In the genomic region with DNA sequence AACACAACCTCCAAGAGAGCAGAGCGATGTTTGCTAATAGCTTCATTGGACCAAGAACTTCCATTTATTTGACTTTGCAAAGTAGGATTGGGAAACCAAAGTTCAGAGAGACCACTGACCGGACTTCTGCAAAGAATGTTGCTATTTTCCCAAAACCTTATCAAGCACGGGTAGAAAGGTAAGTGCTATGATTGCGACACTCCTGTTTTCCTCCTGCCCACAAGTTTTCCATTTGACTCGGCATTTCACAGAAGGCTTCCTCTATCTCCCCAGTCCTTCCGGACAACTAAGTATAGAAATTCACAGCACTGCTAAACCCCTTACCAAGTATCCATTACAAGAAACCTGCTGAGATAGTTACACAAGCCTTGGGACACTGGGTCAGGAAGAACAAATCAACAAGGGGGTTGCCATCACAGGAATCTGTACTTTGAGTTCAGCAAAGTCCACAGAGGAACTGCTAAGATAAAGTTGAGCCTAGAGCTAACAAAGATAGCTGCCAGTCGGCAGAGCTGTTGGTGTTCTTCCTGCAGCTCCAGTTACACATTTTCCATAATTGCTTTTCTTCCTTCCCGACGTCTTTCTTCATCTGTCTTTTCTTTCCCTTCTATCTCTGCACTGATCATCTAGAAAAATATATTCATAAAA, we compare ENCODE assay signal across 25 mouse cellular contexts. TPM values are rescaled to one million over a fixed set of nuclear protein-coding genes. Genes with fewer than 3 reads are reported as not detected.
DNase-seq lines count a peak whose midpoint lies in the region; ATAC-seq and TF ChIP-seq lines count a peak whose summit lies in the region.
"Had no signal": no experiment of that assay in that cellular context is flagged by ENCODE, and none has a peak within 500 bp of the region (broad histone marks: within the 10 kb centered on the region; RNA-seq: fewer than 3 reads in every experiment).

No protein-coding gene starts in this region.

- H3K4me3 ChIP-seq in liver, adult 2 months (ENCODE audit: insufficient read depth, low read depth, low read length) = peak overlapping the region; percentile 64
- no peak overlapping the region for H3K4me3 ChIP-seq in liver, embryonic 11.5 days (ENCODE audit: low read depth, low read length)
- H3K4me3 ChIP-seq in liver, embryonic 16.5 days (ENCODE audit: low read depth, low read length) = peak overlapping the region; percentile 21; the same call in 1 of the 2 replicates
- H3K4me3 ChIP-seq: erythroblast, embryonic 14.5 days; heart, embryonic 13.5 days; layer of hippocampus, adult 2 months; megakaryocyte, embryonic 14.5 days; midbrain, embryonic 13.5 days had no signal

- 0 out of 2 replicates have a peak overlapping the region, but pooled peaks have one; percentile 9 for H3K4me2 ChIP-seq in liver, embryonic 11.5 days
- 0 out of 2 replicates have a peak overlapping the region, but pooled peaks have one; percentile 24 for H3K4me2 ChIP-seq in liver, embryonic 16.5 days (ENCODE audit: low read depth, low read length)
- H3K4me2 ChIP-seq: heart, embryonic 13.5 days; hindbrain, embryonic 14.5 days; midbrain, embryonic 13.5 days had no signal

- H3K9me3 ChIP-seq in liver, embryonic 11.5 days (ENCODE audit: control insufficient read depth, low read length) = no peaks in the 10 kb centered on the region
- H3K9me3 ChIP-seq in liver, embryonic 16.5 days (replicated peaks; ENCODE audit: control insufficient read depth, low read length) = no peaks in the 10 kb centered on the region
- H3K9me3 ChIP-seq: heart, embryonic 13.5 days; megakaryocyte, embryonic 14.5 days; midbrain, embryonic 13.5 days had no signal

- WGBS in liver, adult 2 months = 15% methylated on average over 9 of the region's 9 CpGs
- 54% methylated on average over 9 of the region's 9 CpGs for WGBS in liver, embryonic 11.5 days
- WGBS in liver, embryonic 16.5 days (ENCODE audit: insufficient replicate concordance) = 47% methylated on average over 9 of the region's 9 CpGs

- H3K79me2 ChIP-seq in liver, adult 2 months (ENCODE audit: control insufficient read depth, insufficient read depth, low read length) = peaks cover 12% of the 10 kb centered on the region; the same call in 1 of the 2 replicates

- TF ChIP-seq POLR2A in liver, adult 2 months (IDR thresholded peaks at IDR 0.05; ENCODE audit: extremely low read depth, insufficient read depth, low read length) = no peak

- H3K4me1 ChIP-seq in liver, adult 2 months (ENCODE audit: control insufficient read depth, insufficient read depth, low read length) = peaks cover 11% of the 10 kb centered on the region
- H3K4me1 ChIP-seq in liver, embryonic 11.5 days (replicated peaks; ENCODE audit: control insufficient read depth, insufficient read depth, low read length) = no peaks in the 10 kb centered on the region
- H3K4me1 ChIP-seq in liver, embryonic 16.5 days (ENCODE audit: control insufficient read depth, low read depth, low read length) = no peaks in the 10 kb centered on the region
- H3K4me1 ChIP-seq: heart, embryonic 13.5 days; megakaryocyte, embryonic 14.5 days; midbrain, embryonic 13.5 days had no signal

- peak overlapping the region; percentile 50 for H3K9ac ChIP-seq in liver, adult 2 months (ENCODE audit: low read depth, low read length)
- no peak overlapping the region for H3K9ac ChIP-seq in liver, embryonic 11.5 days (ENCODE audit: low read depth, low read length)
- no peak overlapping the region for H3K9ac ChIP-seq in liver, embryonic 16.5 days (ENCODE audit: low read depth, low read length)
- H3K9ac ChIP-seq: heart, embryonic 13.5 days; hindbrain, embryonic 14.5 days; midbrain, embryonic 13.5 days had no signal

- peak overlapping the region; percentile 93 for H3K27ac ChIP-seq in liver, adult 2 months (replicated peaks; ENCODE audit: insufficient read depth, low read depth, low read length)
- H3K27ac ChIP-seq in liver, embryonic 11.5 days (ENCODE audit: low read depth, low read length) = no peak overlapping the region
- H3K27ac ChIP-seq in liver, embryonic 16.5 days (ENCODE audit: low read length) = peak overlapping the region; percentile 62
- H3K27ac ChIP-seq: heart, embryonic 13.5 days; hindbrain, embryonic 14.5 days; layer of hippocampus, adult 2 months; midbrain, embryonic 13.5 days had no signal

- H3K27me3 ChIP-seq in liver, adult 2 months (ENCODE audit: control insufficient read depth, insufficient read depth, low read length) = no peaks in the 10 kb centered on the region
- H3K27me3 ChIP-seq in liver, embryonic 11.5 days (replicated peaks; ENCODE audit: control insufficient read depth, insufficient read depth, low read length) = no peaks in the 10 kb centered on the region
- no peaks in the 10 kb centered on the region for H3K27me3 ChIP-seq in liver, embryonic 16.5 days (ENCODE audit: control insufficient read depth, insufficient read depth, low read depth, low read length)
- H3K27me3 ChIP-seq: heart, embryonic 13.5 days; megakaryocyte, embryonic 14.5 days; midbrain, embryonic 13.5 days; Patski had no signal

- no peak for TF ChIP-seq CTCF in liver, adult 2 months (IDR thresholded peaks at IDR 0.05; ENCODE audit: low read depth, low read length)

- no peaks in the 10 kb centered on the region for H3K36me3 ChIP-seq in liver, adult 2 months (ENCODE audit: control insufficient read depth, insufficient read depth, low read length)
- no peaks in the 10 kb centered on the region for H3K36me3 ChIP-seq in liver, embryonic 11.5 days (ENCODE audit: control insufficient read depth, insufficient read depth, low read length)
- H3K36me3 ChIP-seq in liver, embryonic 16.5 days (ENCODE audit: control insufficient read depth, insufficient read depth) = no peaks in the 10 kb centered on the region
- H3K36me3 ChIP-seq: heart, embryonic 13.5 days; midbrain, embryonic 13.5 days had no signal

- no peak for ATAC-seq in liver, embryonic 11.5 days (replicated peaks; ENCODE audit: low FRiP score)
- peak; percentile 72 for ATAC-seq in liver, embryonic 16.5 days (ENCODE audit: low read depth)
- ATAC-seq: forebrain, embryonic 16.5 days; midbrain, embryonic 13.5 days; Patski had no signal

- peak; percentile 99 for DNase-seq in liver, adult 2 months (ENCODE audit: extremely low read depth, low read depth, low spot score)
- no peak for DNase-seq in liver
- no peak for DNase-seq in liver, embryonic 11.5 days (ENCODE audit: low spot score)
- no peak for DNase-seq in T-cell, adult 2 months (ENCODE audit: low spot score)
- no peak for DNase-seq in layer of hippocampus, adult 18-20 months (ENCODE audit: low spot score in 2 of 2)
- no peak for DNase-seq in right cerebral cortex, adult 18-20 months
- DNase-seq: adrenal gland, postnatal 25 days; cerebellum, adult 18-20 months; cerebellum, postnatal 14 days; heart, postnatal 10 days; kidney, postnatal 14 days; left cerebral cortex, postnatal 4 days; lung, postnatal 4 days; right cerebral cortex, postnatal 14 days had no signal

RNA-seq across cellular contexts. Expression of gene Apob, which starts 27.2 kb away (rescaled TPM):
- total RNA-seq in liver, adult 2 months (2014; rRNA removed) = 3,703 and 3,713 TPM in 2 replicates
- polyA plus RNA-seq in liver, adult 2 months (2012; rRNA removed) = 469 and 490 TPM in 2 replicates
- 77.7 and 98.5 TPM in 2 replicates for polyA plus RNA-seq in liver, embryonic 11.5 days (2014; fragmentation: Nextera tagmentation; extraction: Ambion mirVana)
- 167 and 194 TPM in 2 replicates for polyA plus RNA-seq in liver, embryonic 16.5 days (2015; fragmentation: Nextera tagmentation; extraction: Ambion mirVana)
- not detected for total RNA-seq in layer of hippocampus, adult 18-20 months (2021)
- total RNA-seq: MEL had no signal
- polyA plus RNA-seq: forebrain, embryonic 11.5 days had no signal
